Mouse (Mus musculus) neutrophil, adult 5-6 weeks (primary cell): ENCODE measurements at regions not wholly inside any gene's neighbourhood (a gene's known extent, or its start where the extent isn't known, plus 50 kb on each side); places are given as distances from the start of the nearest gene placed in this dataset.
A peak's percentile ranks its signal among the peaks of the same experiment; 100 is the strongest.

Experiments
- ATAC-seq: fragments of 151-379, 151-347 bp; 2 replicates; pipeline ENCODE4 v1.8.0; 2017; ENCODE audit warnings: mild to moderate bottlenecking, moderate TSS enrichment; ENCODE audit not compliant: insufficient number of reproducible peaks, poor library complexity, low FRiP score, severe bottlenecking; ENCODE audit errors: extremely low read depth

- ATAC-seq, result no peak
Measured at GRCm38 (mm10) chr15:25140389-25141181, 273.0 kb downstream of the Basp1 start.

GRCm38 (mm10) chr15:25137091-25137490 lies 276.5 kb downstream of the Basp1 start:
- no peak for ATAC-seq

- 0 out of 2 replicates have a peak, but pooled peaks have one; percentile 30 for ATAC-seq
Measured at GRCm38 (mm10) chr15:25135471-25136262, 277.9 kb downstream of the Basp1 start.

- no peak for ATAC-seq
Measured at GRCm38 (mm10) chr15:25130096-25130495, 283.5 kb downstream of the Basp1 start.

GRCm38 (mm10) chr15:25129572-25129971 lies 284.0 kb downstream of the Basp1 start:
- no peak for ATAC-seq

GRCm38 (mm10) chr15:25120441-25120840 lies 293.1 kb downstream of the Basp1 start:
- ATAC-seq, result no peak

GRCm38 (mm10) chr15:25117980-25118379 lies 295.6 kb downstream of the Basp1 start:
- no peak for ATAC-seq

GRCm38 (mm10) chr15:25102727-25103126 lies 310.8 kb downstream of the Basp1 start:
- ATAC-seq, result no peak

- ATAC-seq, result no peak
Measured at GRCm38 (mm10) chr15:25093758-25094157, 319.8 kb downstream of the Basp1 start.

- ATAC-seq, result no peak
Measured at GRCm38 (mm10) chr15:25069701-25070100, 343.9 kb downstream of the Basp1 start.

- no peak for ATAC-seq
Measured at GRCm38 (mm10) chr15:25059347-25059746, 354.2 kb downstream of the Basp1 start.

- 0 out of 2 replicates have a peak, but pooled peaks have one; percentile 36 for ATAC-seq
Measured at GRCm38 (mm10) chr15:25047875-25048274, 365.7 kb downstream of the Basp1 start.

- ATAC-seq, result no peak
Measured at GRCm38 (mm10) chr15:25046514-25047138, 366.9 kb downstream of the Basp1 start.

GRCm38 (mm10) chr15:25036231-25036630 lies 377.3 kb downstream of the Basp1 start:
- no peak for ATAC-seq

GRCm38 (mm10) chr15:25027865-25028264 lies 385.7 kb downstream of the Basp1 start:
- no peak for ATAC-seq

GRCm38 (mm10) chr15:25026786-25027461 lies 386.6 kb downstream of the Basp1 start:
- ATAC-seq, result no peak

GRCm38 (mm10) chr15:25026351-25026750 lies 387.2 kb downstream of the Basp1 start:
- ATAC-seq, result no peak

- ATAC-seq, result no peak
Measured at GRCm38 (mm10) chr15:25020916-25021315, 392.6 kb downstream of the Basp1 start.

- ATAC-seq, result no peak
Measured at GRCm38 (mm10) chr15:25019352-25019941, 394.1 kb downstream of the Basp1 start.
